Mouse (Mus musculus): ENCODE data around the gene Tex35.

GRCm38 (mm10) chr1:157143326-157143932 lies 34.9 kb upstream of the Tex35 start:
- TF ChIP-seq CTCF (IDR thresholded peaks at IDR 0.05; ENCODE audit: low read depth, low read length), result no peak
- TF ChIP-seq POLR2A (IDR thresholded peaks at IDR 0.05; ENCODE audit: borderline replicate concordance, low read depth, low read length), result no peak

Data from bone marrow macrophage, adult 2 months (primary cell).